Mouse (Mus musculus) neural tube, embryonic 15.5 days (tissue): Measurements from ENCODE around the gene Vmn1r85. TPM values are rescaled to one million over a fixed set of nuclear protein-coding genes. Genes with fewer than 3 reads are reported as not detected.
A peak's percentile ranks its signal among the peaks of the same experiment; 100 is the strongest.

Experiments
- ATAC-seq: fragments of 200-750 bp; cut with Nextera tagmentation; 2 replicates; pipeline ENCODE4 v1.8.0; 2017; ENCODE audit warnings: mild to moderate bottlenecking, moderate TSS enrichment, moderate library complexity; ENCODE audit not compliant: low FRiP score
- H3K27ac ChIP-seq: fragments of 300-500 bp; sonication (generic); replicated peaks from 2 replicates; pipeline ENCODE4 v1.5.1; 2015; ENCODE audit warnings: mild to moderate bottlenecking, inconsistent platforms
- H3K27me3 ChIP-seq: fragments of 300-500 bp; sonication (generic); replicated peaks from 2 replicates; pipeline ENCODE4 v1.6.1; 2015; ENCODE audit warnings: inconsistent platforms
- H3K36me3 ChIP-seq: fragments of 300-500 bp; sonication (generic); 2 replicates; pipeline ENCODE4 v1.6.1; 2015; ENCODE audit warnings: inconsistent platforms
- H3K4me1 ChIP-seq: fragments of 300-500 bp; sonication (generic); 2 replicates; pipeline ENCODE4 v1.6.1; 2015; ENCODE audit warnings: inconsistent platforms
- H3K4me2 ChIP-seq: fragments of 300-500 bp; sonication (generic); 2 replicates; pipeline ENCODE4 v1.6.1; 2015; ENCODE audit warnings: inconsistent platforms, mild to moderate bottlenecking, moderate library complexity
- H3K4me3 ChIP-seq: fragments of 300-500 bp; sonication (generic); replicated peaks from 2 replicates; pipeline ENCODE4 v1.5.1; 2015; ENCODE audit warnings: mild to moderate bottlenecking, inconsistent platforms
- H3K9ac ChIP-seq: fragments of 300-500 bp; sonication (generic); replicated peaks from 2 replicates; pipeline ENCODE4 v1.6.1; 2015; ENCODE audit warnings: mild to moderate bottlenecking, inconsistent platforms
- H3K9me3 ChIP-seq: fragments of 300-500 bp; sonication (generic); replicated peaks from 2 replicates; pipeline ENCODE4 v1.6.1; 2016; ENCODE audit warnings: inconsistent platforms
- WGBS: fragments of 180-500 bp; shearing (Covaris S2); methylation state at CpG from one replicate; pipeline ENCODE4 v1.1.7; 2015; ENCODE audit warnings: mixed read lengths; 5-methylcytosine and 5-hydroxymethylcytosine counted together
- polyA plus RNA-seq: library from polyadenylated mRNA; unstranded; fragments of >200 nt; fragmentation: Nextera tagmentation; extraction: Ambion mirVana; gene quantifications from 2 replicates; pipeline ENCODE4 v1.2.1, GENCODE M21; 2015

Vmn1r85 gene
- polyA plus RNA-seq, 1 experiment from 2014 or later = 0.12 TPM

GRCm38 (mm10) chr7:13053961-13054286, 41.0 kb downstream of the Vmn1r85 start:
- Histone ChIP-seq H3K36me3 (peaks cover 3% of the 10 kb centered on the region; the same call in 1 of the 2 replicates), H3K9me3 (no peaks in the 10 kb centered on the region), H3K9ac (peak overlapping the region; percentile 63), H3K4me1 (peaks cover 12% of the 10 kb centered on the region), H3K27me3 (no peaks in the 10 kb centered on the region), H3K4me2 (peak overlapping the region; percentile 65), H3K27ac (peak overlapping the region; percentile 97), H3K4me3 (peak overlapping the region; percentile 62)
- ATAC-seq = no peak
- WGBS = under 1% methylated on average over 15 of the region's 15 CpGs

DNA sequence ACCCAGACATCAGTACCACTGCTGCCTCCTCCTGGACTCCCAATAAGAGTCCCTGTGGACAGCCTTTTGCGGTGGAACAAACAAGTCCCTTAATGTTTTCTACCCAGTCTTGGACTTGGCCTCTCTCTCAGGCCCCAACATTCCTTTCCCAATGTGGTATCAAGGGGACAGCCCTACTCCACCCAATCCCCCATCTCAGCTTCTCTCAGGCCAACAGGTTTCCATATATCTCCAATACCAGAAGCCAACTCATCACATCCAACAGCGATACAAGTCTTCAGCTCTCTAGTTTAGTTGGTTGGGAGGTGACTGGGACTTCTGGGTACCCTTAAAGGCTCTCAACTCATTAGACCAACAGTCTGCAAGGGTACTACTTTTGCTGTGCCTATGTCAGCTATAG, 41.5 kb downstream of the Vmn1r85 start:
- Histone ChIP-seq H3K4me1 (peaks cover 12% of the 10 kb centered on the region), H3K9ac (peak overlapping the region; percentile 63), H3K4me3 (peak overlapping the region; percentile 62), H3K27me3 (no peaks in the 10 kb centered on the region), H3K27ac (peak overlapping the region; percentile 97), H3K36me3 (peaks cover 3% of the 10 kb centered on the region; the same call in 1 of the 2 replicates), H3K9me3 (no peaks in the 10 kb centered on the region), H3K4me2 (peak overlapping the region; percentile 65)
- 93% methylated on average over 2 of the region's 2 CpGs for WGBS
- ATAC-seq = no peak

DNA sequence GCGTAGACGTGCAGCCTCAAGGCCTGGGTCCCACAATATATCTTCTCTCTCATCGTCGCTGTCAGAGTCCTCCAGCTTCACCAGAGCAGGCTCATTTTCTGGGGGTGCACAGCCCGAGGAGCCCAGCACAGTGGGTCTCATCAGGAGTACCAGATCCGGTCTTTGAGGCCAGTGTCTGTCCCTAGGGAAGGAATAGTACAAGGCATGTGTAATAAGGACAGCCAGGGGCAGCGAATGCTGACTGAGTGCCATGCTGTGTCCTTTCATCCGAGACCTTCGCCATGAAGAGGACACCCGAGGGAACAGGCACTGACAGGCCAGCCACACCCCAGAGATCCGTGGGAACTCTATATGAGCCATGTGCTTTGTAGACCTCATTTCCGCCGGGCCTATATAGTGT, 42.0 kb downstream of the Vmn1r85 start:
- ATAC-seq = no peak
- Histone ChIP-seq H3K27me3 (no peaks in the 10 kb centered on the region), H3K9ac (no peak overlapping the region), H3K4me2 (0 out of 2 replicates have a peak overlapping the region, but pooled peaks have one; percentile 65), H3K36me3 (peaks cover 3% of the 10 kb centered on the region; the same call in 1 of the 2 replicates), H3K4me1 (peaks cover 12% of the 10 kb centered on the region), H3K4me3 (no peak overlapping the region), H3K9me3 (no peaks in the 10 kb centered on the region), H3K27ac (no peak overlapping the region)
- WGBS = 90% methylated on average over 13 of the region's 13 CpGs

- no peak overlapping the region for H3K4me2 ChIP-seq
- WGBS = 17% methylated on average over 2 of the region's 2 CpGs
- H3K9ac ChIP-seq = no peak overlapping the region
- H3K4me3 ChIP-seq = no peak overlapping the region
- no peak overlapping the region for H3K27ac ChIP-seq
- H3K4me1 ChIP-seq = peaks cover 18% of the 10 kb centered on the region
- peaks cover 3% of the 10 kb centered on the region; the same call in 1 of the 2 replicates for H3K36me3 ChIP-seq
- peak; percentile 11; the same call in 1 of the 2 replicates for ATAC-seq
- H3K27me3 ChIP-seq = peaks cover 42% of the 10 kb centered on the region
- H3K9me3 ChIP-seq = no peaks in the 10 kb centered on the region
Measured at GRCm38 (mm10) chr7:13046084-13046483, 48.9 kb downstream of the Vmn1r85 start.

DNA sequence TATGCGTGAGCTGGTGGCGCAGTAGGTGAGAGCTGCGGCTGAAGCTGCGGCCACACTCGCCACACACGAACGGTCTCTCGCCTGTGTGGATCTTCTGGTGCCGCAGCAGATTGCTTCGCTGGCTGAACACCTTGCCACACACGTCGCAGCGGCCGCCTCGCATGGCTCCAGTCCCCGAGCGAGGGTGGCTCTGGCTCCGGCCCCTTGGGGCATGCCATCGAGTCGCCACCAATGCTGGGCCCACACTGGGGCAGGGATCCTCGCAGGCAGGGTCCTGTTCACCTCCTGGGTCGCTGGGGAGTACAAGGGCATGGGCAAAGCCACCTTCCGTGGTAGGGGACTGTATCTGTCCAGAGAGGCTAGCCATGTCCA, 50.7 kb downstream of the Vmn1r85 start:
- 2% methylated on average over 23 of the region's 23 CpGs for WGBS
- H3K4me1 ChIP-seq = peaks cover 22% of the 10 kb centered on the region

GRCm38 (mm10) chr7:13043445-13044253, 51.3 kb downstream of the Vmn1r85 start:
- Histone ChIP-seq H3K4me3 (peak overlapping the region; percentile 53), H3K4me2 (peak overlapping the region; percentile 97), H3K9ac (peak overlapping the region; percentile 67), H3K27ac (peak overlapping the region; percentile 81), H3K9me3 (no peaks in the 10 kb centered on the region), H3K36me3 (no peaks in the 10 kb centered on the region), H3K4me1 (peaks cover 27% of the 10 kb centered on the region), H3K27me3 (peaks cover 50% of the 10 kb centered on the region)
- WGBS = 4% methylated on average over 88 of the region's 88 CpGs
- peak; percentile 66 for ATAC-seq

More for the DNA sequence above, 50.7 kb downstream of the Vmn1r85 start:
- peak; percentile 46 for ATAC-seq
- Histone ChIP-seq H3K27ac (peak overlapping the region; percentile 81), H3K9me3 (no peaks in the 10 kb centered on the region), H3K4me2 (peak overlapping the region; percentile 97), H3K27me3 (peaks cover 50% of the 10 kb centered on the region), H3K9ac (peak overlapping the region; percentile 67), H3K36me3 (no peaks in the 10 kb centered on the region), H3K4me3 (peak overlapping the region; percentile 53)

GRCm38 (mm10) chr7:13043120-13043444, 51.9 kb downstream of the Vmn1r85 start:
- Histone ChIP-seq H3K4me3 (peak overlapping the region; percentile 53), H3K27me3 (peaks cover 50% of the 10 kb centered on the region), H3K4me1 (peaks cover 30% of the 10 kb centered on the region), H3K27ac (no peak overlapping the region), H3K4me2 (peak overlapping the region; percentile 97), H3K9me3 (no peaks in the 10 kb centered on the region), H3K9ac (peak overlapping the region; percentile 67; the same call in 1 of the 2 replicates), H3K36me3 (no peaks in the 10 kb centered on the region)
- peak; percentile 1; the same call in 1 of the 2 replicates for ATAC-seq
- WGBS = 35% methylated on average over 16 of the region's 16 CpGs

- Histone ChIP-seq H3K27ac (no peak overlapping the region), H3K27me3 (peaks cover 50% of the 10 kb centered on the region), H3K9ac (no peak overlapping the region), H3K4me3 (no peak overlapping the region), H3K36me3 (no peaks in the 10 kb centered on the region), H3K4me1 (peaks cover 30% of the 10 kb centered on the region), H3K4me2 (no peak overlapping the region), H3K9me3 (no peaks in the 10 kb centered on the region)
- 83% methylated on average over 6 of the region's 6 CpGs for WGBS
- no peak for ATAC-seq
Measured at GRCm38 (mm10) chr7:13042511-13042910, 52.5 kb downstream of the Vmn1r85 start.

- H3K9me3 ChIP-seq = no peaks in the 10 kb centered on the region
- peaks cover 50% of the 10 kb centered on the region for H3K27me3 ChIP-seq
- WGBS = 76% methylated on average over 1 of the region's 1 CpGs
- no peak overlapping the region for H3K27ac ChIP-seq
- peaks cover 39% of the 10 kb centered on the region for H3K4me1 ChIP-seq
- ATAC-seq = no peak
- peaks cover 2% of the 10 kb centered on the region for H3K36me3 ChIP-seq
- H3K9ac ChIP-seq = no peak overlapping the region; the same call in 1 of the 2 replicates
- no peak overlapping the region for H3K4me2 ChIP-seq
- H3K4me3 ChIP-seq = no peak overlapping the region
Measured at GRCm38 (mm10) chr7:13041256-13041655, 53.7 kb downstream of the Vmn1r85 start.

- H3K4me2 ChIP-seq = peak overlapping the region; percentile 74
- peak overlapping the region; percentile 100 for H3K9ac ChIP-seq
- H3K4me1 ChIP-seq = peaks cover 49% of the 10 kb centered on the region
- peak overlapping the region; percentile 82; the same call in 1 of the 2 replicates for H3K4me3 ChIP-seq
- no peaks in the 10 kb centered on the region for H3K9me3 ChIP-seq
- ATAC-seq = no peak
- peak overlapping the region; percentile 100 for H3K27ac ChIP-seq
- peaks cover 17% of the 10 kb centered on the region for H3K36me3 ChIP-seq
- H3K27me3 ChIP-seq = peaks cover 35% of the 10 kb centered on the region
- WGBS = 91% methylated on average over 1 of the region's 1 CpGs
Measured at GRCm38 (mm10) chr7:13039181-13039580, 55.8 kb downstream of the Vmn1r85 start.

DNA sequence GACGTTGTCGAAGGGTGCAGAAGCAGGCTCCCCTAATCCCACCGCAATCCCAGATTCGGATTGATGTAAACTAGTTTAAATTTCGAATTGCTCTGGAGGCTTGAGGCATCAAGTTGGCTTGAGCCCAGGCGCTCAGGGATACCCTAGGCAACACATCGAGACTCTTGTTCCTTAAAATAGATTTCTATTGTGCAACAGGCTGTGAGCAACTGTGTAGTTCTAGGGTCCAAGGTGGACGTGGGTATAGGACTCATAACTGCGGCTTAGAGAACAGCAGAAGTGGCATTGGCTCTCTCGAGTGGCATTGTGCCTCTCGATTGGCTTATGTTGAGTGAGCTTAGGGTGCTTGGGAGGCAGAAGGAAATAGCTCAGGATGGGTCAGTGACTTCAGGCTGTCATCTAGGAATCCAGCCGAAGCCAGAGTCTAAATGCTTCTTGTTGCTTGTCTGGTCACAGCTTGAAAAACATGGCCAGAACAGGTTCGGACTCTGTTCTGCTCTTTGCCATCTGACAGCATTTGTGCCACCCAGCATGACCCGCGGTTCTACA, 56.3 kb downstream of the Vmn1r85 start:
- H3K4me2 ChIP-seq = peak overlapping the region; percentile 74
- H3K9me3 ChIP-seq = no peaks in the 10 kb centered on the region
- H3K36me3 ChIP-seq = peaks cover 17% of the 10 kb centered on the region
- H3K4me1 ChIP-seq = peaks cover 49% of the 10 kb centered on the region
- no peak for ATAC-seq
- H3K9ac ChIP-seq = peak overlapping the region; percentile 100
- 21% methylated on average over 15 of the region's 15 CpGs for WGBS
- H3K27ac ChIP-seq = peak overlapping the region; percentile 100
- H3K4me3 ChIP-seq = peak overlapping the region; percentile 82
- peaks cover 33% of the 10 kb centered on the region for H3K27me3 ChIP-seq
